Mouse (Mus musculus): ENCODE results near the gene Gzmm. TPM values are rescaled to one million over a fixed set of nuclear protein-coding genes. Genes with fewer than 3 reads are reported as not detected.
"Not testable (repeated sequence)": the region's sequence is repeated elsewhere in the genome, so short reads cannot be mapped to it uniquely, and the experiment has no call there.

Gzmm gene
- total RNA-seq, 2 experiments from 2014 or later, result 2.6 to 3.3 TPM

DNA sequence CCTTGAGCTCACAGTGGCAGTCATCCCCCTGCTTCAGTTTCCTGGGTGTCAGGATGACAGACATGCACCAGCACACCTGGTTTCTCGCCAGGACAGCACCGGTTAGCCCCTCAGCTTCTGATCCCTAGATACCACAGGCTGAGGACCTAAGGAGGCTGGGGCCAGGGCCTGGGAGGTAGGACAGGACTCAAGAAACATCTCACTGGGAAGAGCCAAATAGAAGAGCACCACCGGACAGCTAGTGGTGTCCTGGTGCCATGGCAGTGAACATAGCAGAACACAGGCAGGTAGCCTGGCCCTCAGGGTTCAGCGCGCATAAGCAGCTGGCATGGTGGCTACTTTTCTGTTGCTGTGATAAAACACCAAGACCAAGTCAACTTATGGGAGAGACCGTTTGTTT lies 9.6 kb downstream of the Gzmm start:
- intact Hi-C loops (cut with DNase I), result no loop called here
- no peak for DNase-seq

- DNase-seq, result no peak
- intact Hi-C loops (cut with DNase I), result no loop called here
These were observed 11.9 kb downstream of the Gzmm start for GRCm38 (mm10) chr10:79700676-79701075.

DNA sequence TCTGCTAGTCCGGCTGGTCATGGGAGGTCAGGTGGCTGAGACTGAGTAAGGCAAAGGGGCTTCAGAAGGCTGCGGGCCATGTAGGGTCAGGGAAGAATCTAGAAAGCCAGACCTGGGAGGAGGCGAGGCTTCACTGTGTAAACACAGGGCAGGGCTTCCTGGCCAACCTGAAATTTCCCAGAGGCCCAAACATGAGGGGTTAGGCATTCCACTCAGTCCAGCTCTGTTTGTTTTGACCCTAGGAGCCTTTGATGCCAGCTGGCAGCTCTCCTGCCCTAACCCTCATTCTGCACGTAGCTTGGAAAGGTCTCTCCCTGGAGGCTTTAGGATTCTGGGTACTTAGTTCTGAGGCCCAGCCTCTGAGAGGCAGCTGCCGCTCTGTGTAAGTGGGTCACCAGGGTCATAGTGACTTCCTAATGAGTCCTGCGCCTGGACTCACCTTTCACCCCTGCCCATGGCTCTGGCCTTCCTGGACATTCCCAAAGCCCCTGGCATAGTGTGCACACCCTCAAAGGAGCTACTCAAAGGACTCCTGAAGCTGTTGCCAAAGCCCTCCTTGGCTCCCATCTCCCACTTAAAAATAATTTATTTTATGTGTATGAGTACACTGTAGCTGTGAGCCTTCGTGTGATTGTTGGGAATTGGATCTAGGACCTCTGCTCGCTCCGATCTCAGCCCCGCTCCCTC lies 12.8 kb downstream of the Gzmm start:
- DNase-seq, result no peak
- intact Hi-C loops (cut with DNase I), result no loop called here

DNA sequence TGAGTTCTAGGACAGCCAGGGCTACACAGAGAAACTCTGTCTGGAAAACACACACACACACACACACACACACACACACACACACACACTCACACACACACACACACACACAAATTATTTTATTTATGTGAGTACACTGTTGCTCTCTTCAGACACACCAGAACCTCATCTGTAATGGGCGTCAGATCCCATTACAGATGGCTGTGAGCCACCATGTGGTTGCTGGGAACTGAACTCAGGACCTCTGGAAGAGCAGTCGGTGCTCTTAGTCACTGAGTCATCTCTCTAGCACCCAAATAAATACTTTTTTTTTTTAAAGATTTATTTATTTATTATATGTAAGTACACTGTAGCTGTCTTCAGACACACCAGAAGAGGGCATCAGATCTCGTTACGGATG lies 14.2 kb downstream of the Gzmm start:
- DNase-seq; intact Hi-C loops (cut with DNase I): not testable (repeated sequence)

GRCm38 (mm10) chr10:79703541-79703940 lies 14.7 kb downstream of the Gzmm start:
- no peak for DNase-seq

DNA sequence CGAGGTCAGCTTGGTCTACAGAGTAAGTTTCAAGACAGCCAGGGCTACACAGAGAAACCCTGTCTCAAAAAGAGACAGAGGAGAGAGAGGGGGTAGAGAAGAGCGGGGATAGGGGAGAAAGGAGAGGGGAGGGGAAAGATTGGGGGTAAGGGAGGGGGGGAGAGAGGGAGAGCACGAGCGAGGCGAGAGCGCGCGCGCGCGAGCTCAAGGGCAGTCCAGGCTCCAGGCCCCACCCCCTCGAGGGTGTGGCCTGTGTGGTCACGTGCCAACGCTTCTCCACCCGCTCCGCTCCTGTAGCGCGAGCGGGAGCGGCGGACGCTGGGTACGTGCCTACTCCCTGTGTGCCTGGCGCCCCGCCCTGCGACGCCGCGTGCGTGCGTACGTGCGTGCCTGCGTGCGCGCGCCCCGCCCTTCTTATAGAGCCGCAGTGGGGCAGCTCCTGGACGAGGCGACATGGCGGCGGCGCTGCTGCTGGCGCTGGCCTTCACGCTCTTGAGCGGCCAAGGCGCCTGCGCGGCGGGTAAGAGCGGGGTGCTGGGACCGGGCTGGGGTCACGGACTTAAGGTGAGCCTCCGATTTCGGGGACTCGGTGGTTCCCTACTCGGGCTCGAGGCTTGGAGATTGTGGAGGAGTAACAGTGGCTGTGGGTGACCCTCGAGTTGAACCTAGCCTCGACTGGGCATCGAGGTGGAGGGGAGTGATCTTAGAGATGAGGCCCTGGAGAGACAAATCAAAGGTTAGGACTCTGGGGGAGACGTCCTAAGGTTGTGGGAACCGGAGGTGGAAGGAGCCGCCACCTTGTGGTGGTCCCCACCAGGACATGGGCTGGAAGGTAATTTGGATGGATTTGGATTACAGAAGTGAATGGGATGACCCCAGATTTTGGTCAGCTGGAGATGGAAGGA lies 15.5 kb downstream of the Gzmm start, which contains the start of gene Bsg:
Bsg (plus strand) TSS at position 427 of the 905 bp plus-strand sequence.
- intact Hi-C loops (cut with DNase I), result loop anchor here (2.0 kb wide), 1 partner anchor 14 kb away; no protein-coding TSS in a partner anchor
- peak; percentile 99 for DNase-seq

More at GRCm38 (mm10) chr10:79703541-79703940, 14.7 kb downstream of the Gzmm start:
- intact Hi-C loops (cut with DNase I), result no loop called here

GRCm38 (mm10) chr10:79704970-79705360 lies 16.1 kb downstream of the Gzmm start:
- intact Hi-C loops (cut with DNase I), result loop anchor here (2.0 kb wide), 1 partner anchor 14 kb away; no protein-coding TSS in a partner anchor
- no peak for DNase-seq

DNA sequence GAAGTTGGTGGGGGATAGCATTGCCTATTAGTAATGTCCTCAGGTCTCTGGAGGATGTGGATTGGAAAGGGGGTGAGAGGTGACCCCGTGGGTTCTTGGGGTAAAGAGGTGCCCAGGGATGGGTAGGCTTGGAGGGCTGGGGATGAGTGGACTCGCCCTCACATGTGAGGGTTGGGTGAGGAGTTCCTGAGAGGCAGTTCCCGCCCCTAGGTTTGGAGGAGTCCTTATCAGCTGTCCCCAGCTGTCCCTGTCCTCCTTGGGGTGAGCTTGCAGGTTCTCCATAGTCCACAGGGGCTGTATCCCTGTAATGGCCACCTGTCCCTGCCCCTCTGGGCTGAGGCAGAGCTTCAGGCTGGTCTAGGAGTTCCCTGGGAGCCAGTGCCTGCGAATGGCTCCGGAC lies 17.1 kb downstream of the Gzmm start:
- DNase-seq, result no peak

DNA sequence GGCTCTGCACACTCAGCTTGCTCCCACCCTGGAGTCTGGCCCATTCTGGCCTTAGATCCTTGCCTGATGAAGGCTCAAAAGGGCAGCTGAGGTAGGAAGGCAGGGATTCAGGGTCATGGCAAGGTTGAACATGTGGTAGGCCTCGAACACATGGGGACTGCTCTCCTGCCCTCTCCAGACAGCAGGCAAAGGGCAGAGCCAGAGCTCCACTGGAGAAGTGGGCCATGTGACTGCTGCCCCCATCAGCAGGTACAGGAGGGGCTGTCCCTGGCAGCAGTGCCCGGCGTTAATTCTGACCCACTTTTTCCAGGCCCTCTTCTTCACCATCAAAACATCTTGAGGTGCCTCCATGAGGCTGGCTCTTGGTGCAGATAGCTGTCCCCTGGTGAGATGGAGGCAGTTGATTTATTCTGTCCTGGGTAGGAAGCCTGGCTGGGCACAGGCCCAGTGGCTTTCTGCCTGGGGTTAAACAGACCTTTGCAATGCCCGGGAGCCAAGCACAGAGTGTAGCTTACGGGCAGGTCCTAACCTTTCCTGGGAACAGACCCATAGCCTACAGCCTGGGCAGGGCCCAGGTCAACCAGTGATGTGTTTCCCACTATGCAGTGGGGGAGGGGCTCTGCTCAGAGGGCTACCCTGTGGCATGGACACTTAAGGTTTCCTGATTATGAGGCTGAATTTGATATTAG lies 17.7 kb downstream of the Gzmm start:
- intact Hi-C loops (cut with DNase I), result no loop called here
- DNase-seq, result no peak

More for the DNA sequence above, 17.1 kb downstream of the Gzmm start:
- intact Hi-C loops (cut with DNase I), result loop anchor here (2.0 kb wide), 1 partner anchor 13 kb away; no protein-coding TSS in a partner anchor

DNA sequence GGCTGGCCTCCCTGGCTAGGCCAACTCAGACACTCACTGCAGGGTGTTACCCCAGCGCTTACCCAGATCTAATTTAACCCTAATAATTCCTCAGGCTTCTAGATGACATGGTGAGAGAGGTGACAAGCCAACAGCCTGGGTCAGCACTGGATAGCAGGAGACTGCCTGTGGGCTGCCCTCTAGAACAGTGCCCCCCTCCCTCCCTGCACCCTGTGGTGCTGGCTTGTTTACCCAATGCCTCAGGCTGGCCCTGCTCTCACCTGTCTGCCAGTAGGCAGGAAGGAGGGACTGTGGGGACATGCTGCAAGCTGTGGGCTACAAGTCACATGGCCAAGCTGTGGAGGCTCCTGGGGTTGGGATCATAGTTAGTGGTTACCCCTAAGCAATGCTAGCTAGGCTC lies 18.3 kb downstream of the Gzmm start:
- no peak for DNase-seq
- intact Hi-C loops (cut with DNase I), result no loop called here

DNA sequence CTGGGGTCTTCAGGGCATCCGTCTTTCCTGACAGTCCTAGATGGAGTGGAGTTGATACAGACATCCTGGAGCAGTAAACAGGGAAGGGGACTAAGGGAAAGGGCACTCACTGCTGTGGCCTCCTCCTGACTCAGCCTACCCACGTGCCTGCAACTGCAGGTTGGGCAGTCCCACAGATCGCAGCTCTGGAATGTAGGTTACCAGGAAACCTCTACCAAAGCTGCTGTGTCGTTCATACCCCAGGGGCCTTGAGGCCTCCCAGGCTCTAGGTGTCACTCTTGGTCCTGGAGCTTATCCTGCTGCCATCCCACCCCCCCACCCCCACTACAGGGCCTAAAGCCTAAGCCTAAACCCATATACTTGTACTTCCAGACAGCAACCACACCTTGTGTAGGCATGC lies 18.9 kb downstream of the Gzmm start:
- no peak for DNase-seq
- intact Hi-C loops (cut with DNase I), result no loop called here

GRCm38 (mm10) chr10:79708668-79709067 lies 19.8 kb downstream of the Gzmm start:
- intact Hi-C loops (cut with DNase I), result no loop called here

GRCm38 (mm10) chr10:79709307-79709706 lies 20.5 kb downstream of the Gzmm start:
- no peak for DNase-seq
- intact Hi-C loops (cut with DNase I), result no loop called here

More at GRCm38 (mm10) chr10:79708668-79709067, 19.8 kb downstream of the Gzmm start:
- DNase-seq, result no peak

DNA sequence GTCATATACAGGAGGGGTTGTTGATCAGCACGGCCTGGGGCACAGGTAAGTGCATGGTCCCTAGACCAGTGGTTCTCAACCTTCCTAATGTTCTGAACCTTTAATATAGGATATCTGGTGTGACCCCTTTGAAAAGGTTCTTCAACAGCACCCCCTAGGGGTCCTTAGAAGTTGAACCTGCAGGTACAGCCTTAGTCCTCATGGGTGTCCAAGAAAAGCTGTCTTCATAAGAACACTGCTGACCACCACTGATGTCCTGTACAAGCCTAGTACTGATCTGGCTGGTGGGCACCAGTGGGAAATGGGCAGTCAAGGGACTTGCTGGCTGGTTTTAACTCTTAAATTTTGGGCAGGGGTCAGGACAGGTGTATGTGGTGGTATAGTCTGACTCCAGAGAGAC lies 23.2 kb downstream of the Gzmm start:
- no peak for DNase-seq
- intact Hi-C loops (cut with DNase I), result no loop called here

- peak; percentile 87 for DNase-seq
- intact Hi-C loops (cut with DNase I), result no loop called here
These were observed 23.8 kb downstream of the Gzmm start for GRCm38 (mm10) chr10:79712499-79713126.

DNA sequence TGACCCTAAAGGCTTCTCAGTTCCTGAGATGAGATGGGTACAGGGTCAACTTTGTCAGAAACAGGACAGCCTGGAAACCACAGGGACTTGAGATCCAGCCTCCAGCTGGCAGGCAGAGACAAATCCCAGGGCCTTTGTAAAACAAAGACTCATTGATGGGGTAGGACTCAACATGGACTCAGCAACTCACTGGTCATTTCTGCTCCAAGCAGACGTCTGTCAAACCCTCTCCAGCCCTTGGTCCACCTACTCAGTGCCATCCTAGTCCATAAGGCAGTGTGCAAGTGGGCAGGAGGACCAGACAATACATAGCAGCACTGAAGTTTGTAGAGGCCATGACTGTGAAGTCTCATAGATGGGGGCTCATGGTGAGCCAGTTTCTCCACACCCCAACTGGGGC lies 24.3 kb downstream of the Gzmm start:
- intact Hi-C loops (cut with DNase I), result no loop called here
- DNase-seq, result no peak

GRCm38 (mm10) chr10:79714996-79715395 lies 26.2 kb downstream of the Gzmm start:
- DNase-seq, result peak; percentile 87
- intact Hi-C loops (cut with DNase I), result no loop called here

GRCm38 (mm10) chr10:79716254-79716987 lies 27.6 kb downstream of the Gzmm start, which contains the start of gene Hcn2:
Gene Hcn2, plus strand, starts transcription at chr10:79716634.
- DNase-seq, result no peak
- intact Hi-C loops (cut with DNase I), result no loop called here

GRCm38 (mm10) chr10:79716988-79717355 lies 28.2 kb downstream of the Gzmm start:
- intact Hi-C loops (cut with DNase I), result no loop called here
- no peak for DNase-seq
